Mouse (Mus musculus) lung, postnatal 0 days (tissue): ENCODE results near the gene Dera.

Experiments
- CTCF ChIP-seq: IDR thresholded peaks from 2 replicates; pipeline ENCODE4 v1.5.1; 2016; ENCODE audit warnings: antibody characterized with exemption, mild to moderate bottlenecking
- EP300 ChIP-seq: IDR thresholded peaks from 2 replicates; pipeline ENCODE4 v1.6.1; 2016; ENCODE audit warnings: antibody characterized with exemption, mild to moderate bottlenecking, control low read depth

DNA sequence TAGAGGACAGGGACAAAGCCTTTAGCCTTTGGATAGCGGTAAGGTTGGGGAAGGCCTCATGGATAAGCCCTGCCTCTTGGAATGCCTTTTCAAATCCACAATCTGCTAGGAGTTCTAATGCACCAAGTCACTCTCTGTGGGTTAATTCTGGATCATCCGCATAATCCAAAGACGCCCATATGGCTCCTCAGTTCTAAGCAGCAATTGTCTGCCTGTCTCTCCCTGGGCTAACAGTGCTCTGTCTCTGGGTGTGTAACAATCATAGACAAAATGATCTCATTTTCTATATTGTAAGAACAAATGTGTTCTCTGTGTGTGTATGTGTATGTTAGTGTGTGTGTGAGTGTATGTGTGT, 41.1 kb upstream of the Dera start:
- TF ChIP-seq CTCF, result no peak
- TF ChIP-seq EP300, result no peak
